Mouse (Mus musculus) embryonic stem cell, embryonic (primary cell): ENCODE data around the gene Fbxw7.
"Not testable (repeated sequence)": the region's sequence is repeated elsewhere in the genome, so short reads cannot be mapped to it uniquely, and the experiment has no call there.

ENCODE experiments used
- CTCF ChIA-PET, 4 experiments: fragments of 300-600 bp in 2 of 4; fragments of 350-600 bp in 2 of 4; sonication (Branson Sonifier 250); formaldehyde crosslinking; loops; one replicate each; lab custom pipeline; 2022; ENCODE audit warnings: inconsistent platforms in 2 of 4; lab: Charles Lee
- POLR2A ChIA-PET, 4 experiments: fragments of 300-600 bp in 2 of 4; fragments of 350-600 bp in 2 of 4; sonication (Branson Sonifier 250); formaldehyde crosslinking; loops; one replicate each; lab custom pipeline; 2022; ENCODE audit warnings: antibody characterized with exemption in 4 of 4, inconsistent platforms in 1 of 4; lab: Charles Lee

Fbxw7 gene

DNA sequence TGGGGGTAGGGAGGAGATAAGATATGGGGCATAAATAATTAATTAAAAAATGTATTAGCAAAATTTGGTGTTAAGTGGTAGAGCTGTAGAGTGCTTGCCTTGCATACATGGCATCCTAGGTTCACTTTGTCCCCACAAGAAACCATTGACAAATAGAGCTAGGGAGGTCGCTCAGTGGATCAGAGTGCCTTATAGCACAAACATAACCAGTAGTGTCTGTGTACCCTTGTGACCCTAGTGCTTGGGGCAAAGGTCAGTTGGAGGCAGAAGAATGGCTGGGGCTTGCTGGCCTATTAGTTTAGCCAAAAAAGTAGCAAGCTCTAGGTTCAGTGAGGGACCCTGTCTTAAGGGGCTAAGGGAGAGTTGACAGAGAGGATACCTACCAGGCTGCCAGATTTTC is 45.6 kb downstream of the Fbxw7 start:
- CTCF ChIA-PET: no interaction called here
- POLR2A ChIA-PET: interaction anchor here in 2 of 4 experiments (0.6 to 1.1 kb wide), 4 partner anchors 15 to 165 kb away, joined by 3 read pairs; no protein-coding TSS in a partner anchor

DNA sequence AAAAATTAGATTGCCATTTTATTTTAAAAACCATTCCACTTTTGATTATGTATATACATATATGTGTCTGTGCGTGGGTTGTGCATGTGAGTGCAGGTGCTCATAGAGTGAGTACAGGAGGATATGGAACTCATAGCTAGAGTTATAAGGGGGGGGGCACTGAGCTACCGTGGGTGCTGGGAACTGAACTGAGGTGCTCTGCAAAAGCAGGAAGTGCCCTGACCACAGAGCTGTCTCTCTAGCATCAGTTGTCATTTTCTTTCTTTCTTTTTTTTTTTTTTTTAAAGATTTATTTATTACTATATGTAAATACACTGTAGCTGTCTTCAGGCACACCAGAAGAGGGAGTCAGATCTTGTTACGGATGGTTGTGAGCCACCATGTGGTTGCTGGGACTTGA is 46.7 kb downstream of the Fbxw7 start:
- POLR2A ChIA-PET: not testable (repeated sequence)
- CTCF ChIA-PET: interaction anchor here in 1 of 4 experiments (1.1 kb wide), 1 partner anchor 19 kb away, joined by 4 read pairs; no protein-coding TSS in a partner anchor

DNA sequence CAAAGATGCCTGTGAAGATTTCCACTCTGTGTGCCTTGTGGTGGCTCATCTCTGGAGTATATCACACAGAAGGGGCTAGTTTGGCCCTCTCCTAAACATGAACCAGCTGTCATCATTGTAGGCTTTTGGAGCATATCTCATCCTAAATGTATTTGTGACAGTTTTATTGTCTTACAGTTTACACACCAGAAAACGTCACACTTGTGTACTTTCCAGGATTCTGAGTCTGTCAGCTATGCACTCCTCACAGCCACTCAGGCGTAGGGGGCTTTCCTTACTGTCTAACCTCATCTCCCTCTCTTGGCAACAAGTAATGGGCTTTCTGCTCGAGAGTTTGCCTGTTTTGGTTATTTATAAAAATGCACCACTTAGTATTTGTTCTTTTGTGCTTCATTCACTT is 50.6 kb downstream of the Fbxw7 start:
- POLR2A ChIA-PET: no interaction called here
- CTCF ChIA-PET: no interaction called here

DNA sequence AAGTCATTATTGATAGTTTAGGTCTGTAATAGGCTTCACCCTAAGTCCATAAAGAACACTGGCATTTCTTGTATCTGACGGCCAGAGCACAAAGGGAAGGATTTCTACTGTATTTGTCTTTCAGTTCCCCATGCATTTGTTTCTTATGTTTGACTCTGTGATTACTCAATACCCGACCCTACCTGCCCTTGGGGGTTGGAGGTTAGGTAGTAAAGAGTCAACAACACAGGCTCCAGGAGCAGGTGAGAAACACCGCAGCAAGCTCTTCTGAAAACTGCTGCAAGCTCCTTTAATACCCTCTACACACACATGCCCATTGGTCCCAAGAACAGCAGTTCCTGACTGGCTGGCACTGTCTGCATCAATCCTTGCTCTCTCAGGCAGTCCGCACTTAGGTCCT is 51.8 kb downstream of the Fbxw7 start:
- CTCF ChIA-PET: no interaction called here
- POLR2A ChIA-PET: interaction anchor here in 1 of 4 experiments (1.0 to 1.5 kb wide), 2 partner anchors 11 to 707 kb away, joined by 4 read pairs; partner anchors contain the start of gene Gatb

DNA sequence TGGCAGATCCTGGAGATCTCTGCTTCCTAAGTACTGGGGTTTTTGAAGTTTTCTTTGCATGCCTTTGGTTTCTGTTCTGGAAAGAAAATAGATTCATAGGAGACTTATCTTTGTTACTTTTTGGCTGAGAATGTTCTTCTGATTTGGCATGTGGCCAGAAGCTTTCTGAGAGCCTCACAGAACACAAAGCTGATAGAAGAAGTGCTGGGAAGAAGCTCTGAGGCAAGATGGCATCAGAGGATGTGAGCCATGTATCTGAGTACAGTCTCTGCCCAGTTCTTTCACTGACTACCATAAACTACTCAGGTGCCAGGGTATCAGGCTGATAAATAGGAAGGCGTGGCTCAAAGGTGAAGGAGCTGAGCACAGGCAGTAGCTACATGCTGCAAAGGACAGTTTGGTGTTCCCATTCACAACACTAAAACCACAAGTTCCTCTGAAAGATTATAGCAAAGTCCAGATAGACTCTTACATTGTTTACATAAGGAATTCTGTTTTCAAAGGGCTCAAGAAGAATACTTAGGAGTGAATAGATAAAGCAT is 52.4 kb downstream of the Fbxw7 start:
- CTCF ChIA-PET: no interaction called here
- POLR2A ChIA-PET: interaction anchor here in 2 of 4 experiments (0.6 to 1.5 kb wide), 5 partner anchors 9 to 706 kb away, joined by 3 to 4 read pairs (median 3); partner anchors contain the start of gene Gatb (in 1 of the 2)

DNA sequence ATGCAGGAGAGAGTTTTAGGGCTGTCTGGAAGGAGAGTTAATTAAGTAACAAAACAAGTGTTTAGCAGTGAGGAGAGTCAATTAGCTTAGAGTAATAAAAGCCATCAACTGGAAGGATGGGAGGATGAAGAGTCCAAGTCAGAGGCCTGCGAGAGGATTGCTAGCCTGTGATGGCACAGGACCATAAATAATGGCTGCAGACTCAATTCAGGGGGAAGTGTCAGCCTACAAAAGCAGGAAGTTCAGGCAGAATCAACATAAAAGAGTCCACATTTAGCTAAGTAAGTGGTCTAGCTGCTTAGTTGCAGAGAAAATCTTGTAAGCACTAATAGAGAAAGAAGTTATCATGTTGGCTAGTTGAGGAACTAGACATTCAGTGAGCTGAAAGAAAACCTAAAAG is 52.9 kb downstream of the Fbxw7 start:
- ChIA-PET POLR2A (interaction anchor here in 2 of 4 experiments (0.6 to 1.5 kb wide), 5 partner anchors 10 to 706 kb away, joined by 3 to 4 read pairs (median 3); partner anchors contain the start of gene Gatb (in 1 of the 2)), CTCF (no interaction called here)

DNA sequence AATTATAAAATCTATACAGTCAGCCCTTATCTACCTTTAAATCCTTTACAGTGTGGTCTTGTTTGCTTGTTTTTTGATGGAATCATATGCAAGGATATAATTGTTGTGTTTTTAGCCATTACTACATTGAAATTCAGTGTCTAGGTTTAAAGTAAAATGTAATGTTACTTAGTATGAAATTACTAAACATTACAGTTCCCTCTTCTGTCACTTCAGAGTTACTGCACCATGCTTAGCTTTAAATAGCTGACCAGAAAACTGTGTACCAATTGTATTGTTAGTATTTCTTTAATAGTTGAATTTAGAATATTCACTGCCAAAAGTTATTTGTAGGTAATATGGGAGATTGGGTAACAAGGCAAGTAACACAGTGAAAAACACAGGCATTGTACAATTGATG is 55.1 kb downstream of the Fbxw7 start:
- ChIA-PET CTCF (no interaction called here), POLR2A (interaction anchor here in 1 of 4 experiments (1.1 to 1.3 kb wide), 2 partner anchors 10 to 16 kb away, joined by 3 read pairs; no protein-coding TSS in a partner anchor)

DNA sequence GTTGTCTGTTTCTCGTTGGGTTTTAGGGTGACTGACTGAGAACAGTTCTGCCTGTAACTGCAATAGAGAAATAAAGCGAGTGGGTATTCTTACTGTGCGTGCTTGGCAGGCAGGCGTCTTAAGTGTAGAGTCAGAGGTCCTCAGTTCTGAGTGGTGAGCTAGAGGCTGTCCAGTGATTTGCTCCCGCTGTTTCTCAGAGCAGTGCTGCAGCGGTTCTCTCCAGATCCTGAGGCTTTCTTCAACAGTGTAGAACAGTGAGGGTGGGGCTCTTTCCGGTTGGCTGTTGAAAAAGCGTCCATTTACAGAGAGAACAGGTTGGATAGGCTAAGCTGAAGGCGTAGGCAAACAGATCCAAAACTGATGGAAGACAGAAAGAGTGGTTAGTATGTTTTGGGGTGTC is 60.2 kb downstream of the Fbxw7 start:
- ChIA-PET CTCF (interaction anchor here in 2 of 4 experiments (0.8 to 1.1 kb wide), 2 partner anchors 14 to 22 kb away, joined by 3 read pairs; no protein-coding TSS in a partner anchor), POLR2A (interaction anchor here in 2 of 4 experiments (0.8 to 1.8 kb wide), 7 partner anchors 8 to 61 kb away, joined by 3 to 5 read pairs (median 3); no protein-coding TSS in a partner anchor)

DNA sequence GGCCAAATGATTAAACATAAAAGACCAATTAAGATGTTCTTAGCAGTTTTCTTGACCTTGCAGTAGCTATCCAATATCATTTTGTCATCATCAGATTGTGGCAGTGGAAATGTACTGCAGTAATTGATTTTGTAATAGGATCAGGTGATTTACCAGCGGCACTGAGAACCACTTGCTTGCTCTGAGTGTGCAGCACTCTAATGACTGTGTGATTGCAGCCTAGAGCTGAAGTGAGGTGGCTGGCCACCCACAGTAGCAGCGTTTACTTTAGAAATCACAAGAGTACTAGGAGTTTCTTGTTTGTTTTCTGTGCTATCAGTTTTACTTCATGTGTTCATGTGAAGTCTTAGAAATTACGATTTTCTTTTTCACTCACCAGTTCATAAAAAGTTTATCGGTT is 61.1 kb downstream of the Fbxw7 start:
- CTCF ChIA-PET: interaction anchor here in 2 of 4 experiments (0.8 to 1.1 kb wide), 2 partner anchors 13 to 23 kb away, joined by 3 read pairs; no protein-coding TSS in a partner anchor
- POLR2A ChIA-PET: interaction anchor here in 1 of 4 experiments (0.9 to 1.8 kb wide), 4 partner anchors 7 to 62 kb away, joined by 3 to 5 read pairs (median 4); no protein-coding TSS in a partner anchor

DNA sequence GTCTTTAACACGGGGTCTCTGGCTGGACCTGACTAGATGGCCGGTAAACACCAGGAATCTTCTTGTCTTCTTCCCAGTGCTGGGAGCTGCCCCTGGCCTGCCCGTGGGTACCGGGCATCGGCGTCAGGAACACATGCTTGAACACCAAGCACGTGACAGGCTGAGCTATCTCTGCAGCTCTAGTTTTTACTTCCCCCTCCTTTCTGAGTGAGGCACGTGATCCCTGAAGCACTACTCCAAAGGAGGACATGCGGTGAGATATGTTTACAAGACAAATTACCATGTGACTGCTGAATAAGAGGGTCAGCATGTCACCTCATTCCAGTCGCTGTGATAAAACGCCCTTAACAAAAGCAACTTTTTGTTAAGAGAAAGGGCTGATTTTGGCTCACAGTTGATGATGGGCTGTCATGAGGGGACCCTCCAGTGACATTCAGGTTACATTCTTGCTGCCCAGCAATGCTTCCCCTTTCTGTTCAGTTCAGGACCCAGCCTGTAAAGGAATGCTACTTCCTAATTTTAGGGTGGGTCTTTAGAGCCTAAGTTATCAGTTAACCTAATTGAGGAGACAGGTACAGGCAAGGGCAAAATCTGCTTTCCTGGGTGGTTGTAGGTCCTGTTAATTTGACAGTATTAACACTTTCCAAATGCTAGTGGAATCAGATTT is 68.9 kb downstream of the Fbxw7 start:
- CTCF ChIA-PET: no interaction called here
- POLR2A ChIA-PET: interaction anchor here in 3 of 4 experiments (0.6 to 1.6 kb wide), 11 partner anchors 9 to 1513 kb away, joined by 3 to 10 read pairs (median 3); no protein-coding TSS in a partner anchor

DNA sequence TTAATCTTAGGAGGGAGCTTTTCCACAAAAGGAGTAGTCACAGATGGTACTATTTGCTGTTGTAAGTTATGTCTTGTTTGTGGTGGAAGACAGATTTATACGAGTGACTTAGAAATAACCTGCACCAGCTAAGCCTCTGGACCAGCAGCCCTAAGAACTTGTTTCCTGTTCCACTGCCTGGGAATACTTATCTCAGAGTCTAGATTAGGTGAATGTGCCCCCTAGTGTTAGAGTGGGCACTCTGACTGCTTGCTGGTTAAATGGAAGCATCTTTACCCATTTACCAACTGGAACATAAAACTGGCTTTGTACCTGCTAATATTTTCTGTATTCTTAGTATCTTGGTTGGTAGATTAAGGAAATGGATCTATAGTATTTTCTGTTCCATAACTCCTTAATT is 74.6 kb downstream of the Fbxw7 start:
- CTCF ChIA-PET: interaction anchor here in 1 of 4 experiments (0.7 kb wide), 1 partner anchor 14 kb away, joined by 3 read pairs; no protein-coding TSS in a partner anchor

DNA sequence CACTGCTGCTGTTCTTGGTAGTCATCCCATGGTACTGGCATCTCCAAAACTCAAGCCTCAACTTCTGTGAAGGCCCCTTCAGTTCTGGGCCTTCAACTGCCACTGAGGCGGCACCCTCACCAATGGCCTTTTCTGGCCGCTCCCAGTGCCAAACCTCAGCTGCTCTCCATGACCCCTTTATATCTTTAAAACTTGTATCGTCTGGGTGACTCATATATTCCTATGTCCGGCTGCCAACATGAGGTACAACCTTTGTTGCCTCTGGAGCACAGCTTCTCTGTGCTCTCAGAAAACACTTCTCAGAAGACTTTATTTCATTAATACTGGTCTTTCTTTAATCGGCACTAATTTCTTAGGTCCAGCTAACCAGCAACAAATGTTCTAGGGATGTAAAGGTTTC is 75.9 kb downstream of the Fbxw7 start:
- ChIA-PET CTCF (interaction anchor here in 1 of 4 experiments (0.9 kb wide), 1 partner anchor 244 kb away, joined by 3 read pairs; no protein-coding TSS in a partner anchor), POLR2A (interaction anchor here in 1 of 4 experiments (1.2 kb wide), 1 partner anchor 77 kb away, joined by 4 read pairs; no protein-coding TSS in a partner anchor)

More for the DNA sequence above, 74.6 kb downstream of the Fbxw7 start:
- POLR2A ChIA-PET: interaction anchor here in 1 of 4 experiments (1.1 kb wide), 1 partner anchor 11 kb away, joined by 3 read pairs; no protein-coding TSS in a partner anchor

DNA sequence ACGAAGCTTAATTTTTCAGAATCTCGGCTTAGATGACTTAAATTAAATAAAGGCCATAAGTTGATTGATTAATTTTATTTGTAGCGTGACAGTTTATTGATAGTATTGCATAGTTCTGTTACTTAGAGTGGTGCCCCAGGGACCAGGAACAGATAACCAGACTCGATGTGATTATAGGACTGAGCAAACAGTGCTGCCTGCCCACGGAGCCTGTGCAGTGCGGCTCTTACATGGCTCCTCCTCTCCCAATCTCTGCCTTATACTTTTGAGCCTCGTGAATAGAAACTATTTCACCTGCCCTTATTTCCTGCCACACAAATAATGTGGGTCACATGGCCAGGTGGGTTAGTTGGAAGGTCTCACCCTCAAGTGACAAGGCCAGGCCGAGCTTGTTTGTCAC is 82.9 kb downstream of the Fbxw7 start:
- CTCF ChIA-PET: no interaction called here
- POLR2A ChIA-PET: no interaction called here

DNA sequence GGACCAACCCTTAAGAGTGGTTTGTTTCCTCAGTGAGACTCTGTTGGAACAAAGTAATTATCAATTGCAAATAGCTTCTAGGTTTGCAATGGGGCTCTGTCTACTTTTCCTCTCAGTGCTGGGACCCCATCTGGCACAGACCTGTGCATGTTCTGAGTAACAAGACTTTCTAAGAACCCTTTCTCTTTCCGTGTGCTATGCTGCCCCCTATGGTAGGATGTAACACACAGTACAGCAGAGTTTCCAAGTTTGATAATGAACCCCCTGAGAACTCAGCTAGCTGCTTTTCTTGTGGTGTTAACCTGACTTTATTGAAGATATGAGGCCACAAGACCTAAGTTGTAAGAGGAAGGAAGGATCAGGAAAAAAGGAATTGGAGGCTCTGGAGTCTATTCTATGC is 91.5 kb downstream of the Fbxw7 start:
- ChIA-PET CTCF (interaction anchor here in 3 of 4 experiments (0.6 to 1.7 kb wide), 9 partner anchors 10 to 1922 kb away, joined by 3 to 9 read pairs (median 3); no protein-coding TSS in a partner anchor), POLR2A (interaction anchor here in 1 of 4 experiments (0.5 to 1.0 kb wide), 2 partner anchors 16 to 258 kb away, joined by 3 read pairs; no protein-coding TSS in a partner anchor)

DNA sequence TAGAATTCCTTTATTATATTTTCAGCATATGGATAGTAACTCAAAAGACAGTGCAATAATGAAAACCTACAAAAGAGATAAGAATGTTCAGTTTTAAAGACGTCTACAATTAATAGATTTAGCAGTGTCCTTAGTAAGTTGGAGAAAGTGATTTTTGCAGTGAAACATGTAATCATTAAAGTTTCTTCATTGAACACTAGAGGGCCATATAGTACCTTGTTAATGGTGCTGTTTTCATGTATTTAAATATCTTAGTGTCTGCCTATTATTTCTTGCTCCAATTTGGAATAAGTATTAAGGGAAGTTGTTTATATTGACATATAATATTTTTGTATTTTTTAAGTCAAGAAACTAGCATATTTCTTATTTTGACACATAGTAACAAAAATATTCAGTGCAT is 99.2 kb downstream of the Fbxw7 start:
- ChIA-PET CTCF (no interaction called here), POLR2A (no interaction called here)

DNA sequence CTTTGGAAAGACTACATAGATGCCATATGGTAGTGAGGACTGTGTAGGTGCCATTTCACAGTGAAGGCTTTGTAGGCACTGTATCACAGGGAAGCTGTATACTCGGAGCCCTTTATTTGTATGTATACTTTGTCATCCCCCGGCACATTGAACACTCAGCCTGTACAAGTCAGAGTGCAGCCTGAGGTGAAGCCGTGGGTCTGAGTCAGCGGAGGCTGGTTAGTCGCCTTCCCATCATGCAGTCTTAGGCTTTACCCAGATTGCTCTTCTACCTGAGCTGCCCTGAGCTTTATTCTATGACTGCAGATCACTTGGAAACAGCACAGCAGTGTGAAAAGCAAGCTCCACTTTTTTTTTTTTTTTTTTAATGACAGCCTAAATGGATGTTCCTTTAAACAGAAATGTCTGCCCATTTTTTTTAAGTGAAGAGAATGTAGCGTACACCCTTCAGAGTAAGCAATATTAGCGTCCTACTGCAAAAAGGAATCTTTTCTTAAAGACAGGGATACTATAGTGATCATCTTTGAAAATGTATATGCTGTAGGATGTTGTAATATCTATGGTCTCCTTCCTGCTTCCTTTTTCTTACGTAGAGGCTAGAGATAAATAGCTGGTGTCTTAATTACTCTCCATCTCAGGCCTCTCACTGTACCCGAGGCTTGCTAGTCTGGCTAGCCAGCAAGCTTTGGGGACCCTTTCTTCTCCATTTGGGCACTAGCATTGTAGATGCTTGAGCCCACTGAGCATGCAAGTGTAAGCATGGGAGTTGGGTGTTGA is 103.0 kb downstream of the Fbxw7 start:
- ChIA-PET CTCF (interaction anchor here in 3 of 4 experiments (0.6 to 0.7 kb wide), 5 partner anchors 202 to 561 kb away, joined by 3 to 9 read pairs (median 4); no protein-coding TSS in a partner anchor), POLR2A (interaction anchor here in 2 of 4 experiments (0.6 to 1.5 kb wide), 5 partner anchors 10 to 656 kb away, joined by 3 to 5 read pairs (median 3); partner anchors contain the start of gene Gatb (in 1 of the 2))

DNA sequence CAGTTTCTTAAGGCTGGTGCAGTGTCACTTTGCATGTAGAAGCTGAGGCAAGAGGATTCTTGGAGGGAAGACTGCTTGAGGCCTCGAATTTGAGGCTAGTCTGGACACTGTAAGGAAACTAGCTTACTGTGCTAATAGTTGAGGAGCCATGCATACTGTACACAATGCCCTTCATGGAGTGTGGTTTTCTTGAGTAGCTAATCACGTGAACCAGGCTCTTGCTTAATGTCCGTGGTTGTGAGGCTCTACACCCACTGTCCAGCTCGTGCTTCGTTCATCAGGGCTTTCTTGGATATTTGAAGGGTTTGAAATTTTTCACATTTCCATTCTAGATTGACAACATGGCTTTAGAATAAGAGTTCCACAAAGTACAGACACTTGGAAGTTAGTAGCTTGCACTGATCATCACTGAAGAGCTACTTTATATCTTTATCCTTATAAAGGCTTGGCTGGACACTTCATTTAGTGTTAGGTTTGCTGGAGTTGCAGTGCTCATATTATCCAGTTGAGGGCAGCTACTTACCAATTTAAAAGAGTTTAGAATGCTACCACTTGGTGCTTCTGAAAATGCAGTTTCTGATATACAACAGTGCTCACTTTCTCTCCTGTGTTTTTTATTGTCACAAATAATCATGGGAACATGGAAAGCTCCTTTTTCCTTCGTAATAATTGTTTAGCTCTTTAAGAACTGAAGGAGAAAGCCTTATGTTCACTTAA is 106.8 kb downstream of the Fbxw7 start:
- ChIA-PET CTCF (interaction anchor here in 2 of 4 experiments (0.7 to 1.4 kb wide), 7 partner anchors 15 to 1188 kb away, joined by 3 read pairs; partner anchors contain the start of gene Gatb (in 2 of the 2)), POLR2A (interaction anchor here in 1 of 4 experiments (0.9 kb wide), 1 partner anchor 15 kb away, joined by 3 read pairs; no protein-coding TSS in a partner anchor)
